Mouse (Mus musculus) adrenal gland, postnatal 4 days (tissue): ENCODE data around the gene Grin3b. TPM values are rescaled to one million over a fixed set of nuclear protein-coding genes. Genes with fewer than 3 reads are reported as not detected.

ENCODE experiments used
- total RNA-seq, 2 experiments: library from RNA; stranded (reverse); gene quantifications; 2 replicates each; pipeline ENCODE4 v1.2.3; 2021

Grin3b gene
- total RNA-seq, 2 experiments from 2014 or later, result 0.25 to 0.39 TPM

Other genes starting within 250 kb of the Grin3b start
- gene Polrmt, start 224.1 kb upstream of the Grin3b start, total RNA-seq, result 10 to 100 TPM; 61.2 to 68.6 TPM
- gene Fgf22, start 215.6 kb upstream of the Grin3b start, total RNA-seq, result not detected
- 10 to 100 TPM; 60.7 to 61.7 TPM for gene Rnf126, start 203.8 kb upstream of the Grin3b start, total RNA-seq
- gene Fstl3, start 193.4 kb upstream of the Grin3b start, total RNA-seq, result 1 to 10 TPM; 6.7 to 7.1 TPM
- under 1 TPM; 0.11 to 0.71 TPM for gene Prss57, start 179.8 kb upstream of the Grin3b start, total RNA-seq
- 100 to 1,000 TPM in 1 of 2 experiments, 10 to 100 TPM in 1; 91.8 to 119 TPM for gene Palm, start 177.1 kb upstream of the Grin3b start, total RNA-seq
- 1 to 10 TPM in 1 of 2 experiments, under 1 TPM in 1; 0.20 to 4.2 TPM for gene Misp, start 149.7 kb upstream of the Grin3b start, total RNA-seq
- gene Ptbp1, start 116.3 kb upstream of the Grin3b start, total RNA-seq, result 100 to 1,000 TPM; 344 to 389 TPM
- gene Prtn3, start 96.2 kb upstream of the Grin3b start, total RNA-seq, result 1 to 10 TPM; 2.2 to 7.0 TPM
- 10 to 100 TPM in 1 of 2 experiments, 1 to 10 TPM in 1; 8.6 to 14.8 TPM for gene Plppr3, start 96.1 kb upstream of the Grin3b start, total RNA-seq
- 1 to 10 TPM in 1 of 2 experiments, under 1 TPM in 1; 0.92 to 5.7 TPM for gene Elane, start 84.5 kb upstream of the Grin3b start, total RNA-seq
- 10 to 100 TPM; 13.7 to 25.6 TPM for gene Cfd, start 79.9 kb upstream of the Grin3b start, total RNA-seq
- gene Med16, start 61.8 kb upstream of the Grin3b start, total RNA-seq, result 10 to 100 TPM; 64.1 to 64.7 TPM
- not detected for gene Gm26602, start 59.9 kb upstream of the Grin3b start, total RNA-seq
- 1 to 10 TPM in 1 of 2 experiments, under 1 TPM in 1; 0.87 to 1.6 TPM for gene Kiss1r, start 53.7 kb upstream of the Grin3b start, total RNA-seq
- 100 to 1,000 TPM; 119 to 133 TPM for gene R3hdm4, start 49.5 kb upstream of the Grin3b start, total RNA-seq
- gene Arid3a, start 43.7 kb upstream of the Grin3b start, total RNA-seq, result 10 to 100 TPM; 12.6 to 15.9 TPM
- 10 to 100 TPM; 42.6 to 45.3 TPM for gene Wdr18, start 10.6 kb upstream of the Grin3b start, total RNA-seq
- gene Tmem259, start 13.6 kb downstream of the Grin3b start, total RNA-seq, result 100 to 1,000 TPM; 146 to 147 TPM
- 10 to 100 TPM; 40.9 to 48.7 TPM for gene Cnn2, start 17.9 kb downstream of the Grin3b start, total RNA-seq
- 10 to 100 TPM; 21.9 to 23.0 TPM for gene Abca7, start 25.8 kb downstream of the Grin3b start, total RNA-seq
- 1 to 10 TPM; 7.1 to 8.5 TPM for gene Arhgap45, start 45.9 kb downstream of the Grin3b start, total RNA-seq
- 100 to 1,000 TPM; 103 to 112 TPM for gene Polr2e, start 69.1 kb downstream of the Grin3b start, total RNA-seq
- gene Gpx4, start 76.5 kb downstream of the Grin3b start, total RNA-seq, result 100 to 1,000 TPM; 576 to 622 TPM
- gene Sbno2, start 134.9 kb downstream of the Grin3b start, total RNA-seq, result 10 to 100 TPM; 51.7 to 53.2 TPM
- gene Stk11, start 145.1 kb downstream of the Grin3b start, total RNA-seq, result 100 to 1,000 TPM; 130 to 139 TPM
- gene Atp5d, start 167.9 kb downstream of the Grin3b start, total RNA-seq, result 100 to 1,000 TPM; 401 to 425 TPM
- 10 to 100 TPM; 49.1 to 72.7 TPM for gene Cbarp, start 170.1 kb downstream of the Grin3b start, total RNA-seq
- gene Midn, start 177.6 kb downstream of the Grin3b start, total RNA-seq, result 100 to 1,000 TPM; 113 to 124 TPM
- 100 to 1,000 TPM; 296 to 322 TPM for gene Cirbp, start 195.3 kb downstream of the Grin3b start, total RNA-seq
- 1 to 10 TPM; 7.5 to 8.8 TPM for gene 1600002K03Rik, start 202.2 kb downstream of the Grin3b start, total RNA-seq
- 1 to 10 TPM; 6.5 to 7.5 TPM for gene Efna2, start 208.8 kb downstream of the Grin3b start, total RNA-seq